Mouse (Mus musculus) liver, adult 2 months (tissue): ENCODE measurements at regions not wholly inside any gene's neighbourhood (a gene's known extent, or its start where the extent isn't known, plus 50 kb on each side); places are given as distances from the start of the nearest gene placed in this dataset.

Experiments used
- DNase-seq: peaks from one replicate; pipeline ENCODE4 v3.0.0-alpha.2; 2011; ENCODE audit warnings: low read depth, low spot score; ENCODE audit errors: extremely low read depth
- H3K27ac ChIP-seq: fragments of 200-500 bp; replicated peaks from 2 replicates; pipeline ENCODE4 v1.5.1; 2012; ENCODE audit warnings: low read depth, mild to moderate bottlenecking, control low read depth, inconsistent platforms, low read length; ENCODE audit not compliant: insufficient read depth
- H3K27me3 ChIP-seq: fragments of 200-500 bp; 2 replicates; pipeline ENCODE4 v1.6.1; 2012; ENCODE audit warnings: mild to moderate bottlenecking, moderate library complexity, low read length, inconsistent platforms; ENCODE audit not compliant: control insufficient read depth, insufficient read depth
- H3K36me3 ChIP-seq: fragments of 200-500 bp; 2 replicates; pipeline ENCODE4 v1.6.1; 2012; ENCODE audit warnings: low read length, inconsistent platforms; ENCODE audit not compliant: control insufficient read depth, insufficient read depth
- H3K4me1 ChIP-seq: fragments of 200-500 bp; 2 replicates; pipeline ENCODE4 v1.6.1; 2011; ENCODE audit warnings: low read length; ENCODE audit not compliant: control insufficient read depth, insufficient read depth
- H3K4me3 ChIP-seq: fragments of 200-500 bp; 2 replicates; pipeline ENCODE4 v1.5.1; 2011; ENCODE audit warnings: low read depth, mild to moderate bottlenecking, control low read depth, low read length, moderate library complexity; ENCODE audit not compliant: insufficient read depth
- H3K79me2 ChIP-seq: fragments of 200-500 bp; 2 replicates; pipeline ENCODE4 v1.6.1; 2012; ENCODE audit warnings: inconsistent platforms, mild to moderate bottlenecking, low read length, moderate library complexity; ENCODE audit not compliant: control insufficient read depth, insufficient read depth
- H3K9ac ChIP-seq: fragments of 200-500 bp; 2 replicates; pipeline ENCODE4 v1.6.1; 2012; ENCODE audit warnings: low read depth, mild to moderate bottlenecking, control low read depth, inconsistent platforms, low read length
- CTCF ChIP-seq: fragments of 200-500 bp; IDR thresholded peaks from 2 replicates; pipeline ENCODE4 v1.5.1; 2011; ENCODE audit warnings: low read depth, low read length, control low read depth
- POLR2A ChIP-seq: fragments of 200-500 bp; IDR thresholded peaks from 2 replicates; pipeline ENCODE4 v1.6.1; 2011; ENCODE audit warnings: low read length, control low read depth; ENCODE audit not compliant: insufficient read depth; ENCODE audit errors: extremely low read depth
- WGBS: fragments of 180-500 bp; shearing (Covaris S2); methylation state at CpG from one replicate; pipeline ENCODE4 v1.1.7; 2018; 5-methylcytosine and 5-hydroxymethylcytosine counted together

- Histone ChIP-seq H3K27me3 (peaks cover 3% of the 10 kb centered on the region; the same call in 1 of the 2 replicates), H3K4me1 (no peaks in the 10 kb centered on the region), H3K4me3 (no peak overlapping the region), H3K79me2 (no peaks in the 10 kb centered on the region), H3K9ac (no peak overlapping the region), H3K27ac (no peak overlapping the region), H3K36me3 (no peaks in the 10 kb centered on the region)
- 83% methylated on average over 7 of the region's 7 CpGs for WGBS
- TF ChIP-seq POLR2A (no peak), CTCF (no peak)
- DNase-seq = no peak
Measured at GRCm38 (mm10) chr9:61232630-61233029, 139.5 kb upstream of the Tle3 start.

GRCm38 (mm10) chr9:61233251-61233650 is 138.9 kb upstream of the Tle3 start:
- Histone ChIP-seq H3K4me1 (no peaks in the 10 kb centered on the region), H3K27ac (no peak overlapping the region), H3K79me2 (no peaks in the 10 kb centered on the region), H3K36me3 (no peaks in the 10 kb centered on the region), H3K9ac (no peak overlapping the region), H3K4me3 (no peak overlapping the region), H3K27me3 (peaks cover 3% of the 10 kb centered on the region; the same call in 1 of the 2 replicates)
- 64% methylated on average over 2 of the region's 2 CpGs for WGBS
- DNase-seq = no peak
- TF ChIP-seq CTCF (no peak), POLR2A (no peak)

GRCm38 (mm10) chr9:61235653-61236610 is 136.2 kb upstream of the Tle3 start:
- Histone ChIP-seq H3K4me1 (no peaks in the 10 kb centered on the region), H3K27ac (no peak overlapping the region), H3K79me2 (no peaks in the 10 kb centered on the region), H3K4me3 (no peak overlapping the region), H3K36me3 (no peaks in the 10 kb centered on the region), H3K27me3 (peaks cover 3% of the 10 kb centered on the region; the same call in 1 of the 2 replicates), H3K9ac (no peak overlapping the region)
- TF ChIP-seq POLR2A (no peak), CTCF (no peak)
- 81% methylated on average over 17 of the region's 17 CpGs for WGBS
- DNase-seq = no peak

- Histone ChIP-seq H3K4me3 (no peak overlapping the region), H3K36me3 (no peaks in the 10 kb centered on the region), H3K27me3 (peaks cover 3% of the 10 kb centered on the region; the same call in 1 of the 2 replicates), H3K27ac (no peak overlapping the region), H3K9ac (no peak overlapping the region), H3K79me2 (no peaks in the 10 kb centered on the region), H3K4me1 (no peaks in the 10 kb centered on the region)
- no peak for TF ChIP-seq CTCF
- TF ChIP-seq POLR2A = no peak
- DNase-seq = no peak
- 61% methylated on average over 4 of the region's 4 CpGs for WGBS
Measured at GRCm38 (mm10) chr9:61238687-61239250, 133.4 kb upstream of the Tle3 start.

DNA sequence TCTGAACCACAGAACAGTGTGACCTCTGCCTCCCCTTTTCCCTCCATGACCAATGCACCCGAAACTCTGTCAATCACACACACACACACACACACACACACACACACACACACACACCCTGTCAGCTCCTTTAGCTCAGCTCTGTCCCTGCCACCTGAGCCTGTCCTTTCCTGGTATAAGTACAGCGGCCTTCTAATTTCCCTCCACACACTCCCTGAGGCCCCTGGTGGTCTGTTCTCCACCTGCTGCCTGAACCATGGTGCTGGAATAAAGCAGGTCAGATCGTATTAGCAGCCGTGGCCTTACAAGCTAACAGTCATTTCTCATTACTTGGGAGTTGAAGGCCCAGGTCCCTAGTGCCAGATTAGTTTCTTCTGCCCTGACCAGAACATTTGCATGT is 132.8 kb upstream of the Tle3 start:
- TF ChIP-seq POLR2A = no peak
- no peak for TF ChIP-seq CTCF
- no peaks in the 10 kb centered on the region for H3K36me3 ChIP-seq
- H3K4me3 ChIP-seq = no peak overlapping the region
- WGBS = 91% methylated on average over 4 of the region's 4 CpGs
- H3K27ac ChIP-seq = no peak overlapping the region
- DNase-seq = no peak
- no peak overlapping the region for H3K9ac ChIP-seq
- peaks cover 3% of the 10 kb centered on the region; the same call in 1 of the 2 replicates for H3K27me3 ChIP-seq
- no peaks in the 10 kb centered on the region for H3K4me1 ChIP-seq
- H3K79me2 ChIP-seq = no peaks in the 10 kb centered on the region
